Comparison of ENCODE assay signal across 8 mouse cellular contexts in the genomic region with DNA sequence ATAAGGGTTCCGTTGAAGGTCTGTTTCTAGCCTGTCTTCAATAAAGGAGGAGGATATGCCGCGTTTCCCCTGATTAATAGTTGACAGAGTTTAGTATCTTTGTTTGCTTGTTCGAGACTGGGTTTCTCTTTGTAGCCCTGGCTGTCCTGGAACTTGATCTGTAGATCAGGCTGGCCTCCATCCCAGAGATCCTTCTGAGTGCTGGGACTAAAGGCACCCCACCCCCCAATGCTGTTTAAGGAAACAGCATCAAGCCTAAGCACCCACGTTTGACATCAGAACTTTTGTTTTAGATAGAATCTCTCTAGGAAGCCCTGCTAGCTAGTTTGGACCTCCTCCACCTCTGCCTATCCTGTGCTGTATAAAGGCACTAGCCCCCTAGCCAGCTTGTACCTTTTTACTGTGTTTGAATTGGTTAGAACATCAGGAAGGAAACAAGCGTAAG. TPM values are rescaled to one million over a fixed set of nuclear protein-coding genes. Genes with fewer than 3 reads are reported as not detected.
DNase-seq lines count a peak whose midpoint lies in the region; ATAC-seq and TF ChIP-seq lines count a peak whose summit lies in the region.

No protein-coding gene starts in this region.

- H3K9ac ChIP-seq in heart, embryonic 16.5 days (ENCODE audit: low read length): peak overlapping the region; percentile 91
- peak overlapping the region; percentile 96; the same call in 1 of the 2 replicates for H3K9ac ChIP-seq in lung, embryonic 16.5 days (ENCODE audit: low read length)

- no peaks in the 10 kb centered on the region for H3K36me3 ChIP-seq in E14TG2a.4 (ENCODE audit: insufficient read depth, low read length)
- H3K36me3 ChIP-seq in heart, embryonic 16.5 days (ENCODE audit: control insufficient read depth, insufficient read depth): no peaks in the 10 kb centered on the region
- H3K36me3 ChIP-seq in lung, embryonic 16.5 days (ENCODE audit: control insufficient read depth, insufficient read depth, low read length): no peaks in the 10 kb centered on the region

- no peak for TF ChIP-seq CTCF in gastrocnemius, adult 2 months (IDR thresholded peaks at IDR 0.05)
- TF ChIP-seq CTCF in E14TG2a.4 (conservative IDR thresholded peaks at IDR 0.05; ENCODE audit: low read length): no peak

- ATAC-seq in heart, embryonic 16.5 days (replicated peaks; ENCODE audit: extremely low read depth, insufficient read depth, low FRiP score): no peak
- ATAC-seq in lung, embryonic 16.5 days (ENCODE audit: low read depth): no peak

- H3K9me3 ChIP-seq in E14TG2a.4 (ENCODE audit: low read length): no peaks in the 10 kb centered on the region
- H3K9me3 ChIP-seq in heart, embryonic 16.5 days (replicated peaks; ENCODE audit: control insufficient read depth, low read length): no peaks in the 10 kb centered on the region
- H3K9me3 ChIP-seq in lung, embryonic 16.5 days (ENCODE audit: control insufficient read depth, low read length): no peaks in the 10 kb centered on the region

- H3K27ac ChIP-seq in gastrocnemius, adult 2 months: peak overlapping the region; percentile 93
- peak overlapping the region; percentile 24; the same call in 1 of the 2 replicates for H3K27ac ChIP-seq in heart, embryonic 16.5 days (ENCODE audit: low read length)
- no peak overlapping the region for H3K27ac ChIP-seq in lung, embryonic 16.5 days (ENCODE audit: low read length)

- peak overlapping the region; percentile 64 for H3K4me2 ChIP-seq in heart, embryonic 16.5 days (ENCODE audit: low read depth, low read length)
- peak overlapping the region; percentile 82 for H3K4me2 ChIP-seq in lung, embryonic 16.5 days (ENCODE audit: low read depth, low read length)

- no peaks in the 10 kb centered on the region for H3K27me3 ChIP-seq in E14TG2a.4 (ENCODE audit: insufficient read depth, low read length)
- H3K27me3 ChIP-seq in heart, embryonic 16.5 days (ENCODE audit: control insufficient read depth, insufficient read depth, low read length): no peaks in the 10 kb centered on the region
- no peaks in the 10 kb centered on the region for H3K27me3 ChIP-seq in lung, embryonic 16.5 days (ENCODE audit: control insufficient read depth, insufficient read depth, low read depth, low read length)

- 19% methylated on average over 6 of the region's 6 CpGs for WGBS in heart, embryonic 16.5 days
- 15% methylated on average over 6 of the region's 6 CpGs for WGBS in lung, embryonic 16.5 days

- peak overlapping the region; percentile 91 for H3K4me3 ChIP-seq in gastrocnemius, adult 2 months
- peak overlapping the region; percentile 94 for H3K4me3 ChIP-seq in E14TG2a.4 (replicated peaks; ENCODE audit: low read length)
- peak overlapping the region; percentile 85 for H3K4me3 ChIP-seq in heart, embryonic 16.5 days (ENCODE audit: low read length)
- peak overlapping the region; percentile 98 for H3K4me3 ChIP-seq in lung, embryonic 16.5 days (ENCODE audit: low read length)

- peaks cover 61% of the 10 kb centered on the region for H3K4me1 ChIP-seq in E14TG2a.4 (replicated peaks; ENCODE audit: low read depth, low read length)
- H3K4me1 ChIP-seq in heart, embryonic 16.5 days (ENCODE audit: control insufficient read depth, insufficient read depth, low read length): peaks cover 23% of the 10 kb centered on the region
- peaks cover 5% of the 10 kb centered on the region; the same call in 1 of the 2 replicates for H3K4me1 ChIP-seq in lung, embryonic 16.5 days (replicated peaks; ENCODE audit: control insufficient read depth, insufficient read depth, low read length)

- DNase-seq in gastrocnemius, adult 2 months: no peak
- no peak for DNase-seq in gastrocnemius, postnatal 14 days
- DNase-seq in embryo, embryonic 10.5 days (ENCODE audit: low spot score): no peak
- no peak for DNase-seq in right cerebral cortex, adult 18-20 months
- DNase-seq in cerebellum, postnatal 4 days (ENCODE audit: low spot score in 2 of 2): no peak

- intact Hi-C loops in gastrocnemius, adult 2 months (cut with DNase I): loop anchor here (5.0 kb wide), 1 partner anchor 223 kb away; no protein-coding TSS in a partner anchor
- intact Hi-C loops in gastrocnemius, postnatal 14 days (cut with DNase I; ENCODE audit: low total_unique reads): loop anchor here (5.0 kb wide), 1 partner anchor 223 kb away; no protein-coding TSS in a partner anchor

RNA-seq across cellular contexts. Expression of a gene that starts 1.3 kb away (rescaled TPM):
- 10 to 100 TPM; 13.0 to 17.7 TPM for total RNA-seq in gastrocnemius, adult 2 months (2021)
- total RNA-seq in gastrocnemius, postnatal 14 days (2021): 10 to 100 TPM; 22.2 to 22.4 TPM
- 24.6 and 28.2 TPM in 2 replicates for polyA plus RNA-seq in heart, embryonic 16.5 days (2015; fragmentation: Nextera tagmentation; extraction: Ambion mirVana)
- 19.9 and 22.1 TPM in 2 replicates for polyA plus RNA-seq in lung, embryonic 16.5 days (2015; fragmentation: Nextera tagmentation; extraction: Ambion mirVana)

RNA-seq across cellular contexts. Expression of a gene that starts 11.2 kb away (rescaled TPM):
- 10 to 100 TPM; 19.0 to 22.9 TPM for total RNA-seq in gastrocnemius, adult 2 months (2021)
- total RNA-seq in gastrocnemius, postnatal 14 days (2021): 10 to 100 TPM; 24.7 to 29.9 TPM
- polyA plus RNA-seq in heart, embryonic 16.5 days (2015; fragmentation: Nextera tagmentation; extraction: Ambion mirVana): 151 and 206 TPM in 2 replicates
- polyA plus RNA-seq in lung, embryonic 16.5 days (2015; fragmentation: Nextera tagmentation; extraction: Ambion mirVana): 239 and 250 TPM in 2 replicates

RNA-seq across cellular contexts. Expression of a gene that starts 16.7 kb away (rescaled TPM):
- 10 to 100 TPM; 23.2 to 28.1 TPM for total RNA-seq in gastrocnemius, adult 2 months (2021)
- 10 to 100 TPM; 20.4 to 22.1 TPM for total RNA-seq in gastrocnemius, postnatal 14 days (2021)
- 37.3 and 46.5 TPM in 2 replicates for polyA plus RNA-seq in heart, embryonic 16.5 days (2015; fragmentation: Nextera tagmentation; extraction: Ambion mirVana)
- polyA plus RNA-seq in lung, embryonic 16.5 days (2015; fragmentation: Nextera tagmentation; extraction: Ambion mirVana): 45.3 and 49.3 TPM in 2 replicates
